Mouse (Mus musculus) left cerebral cortex, adult 18-20 months (tissue): Measurements from ENCODE around the gene 5031439G07Rik. TPM values are rescaled to one million over a fixed set of nuclear protein-coding genes. Genes with fewer than 3 reads are reported as not detected.

ENCODE experiments used
- microRNA-seq, 2 experiments: library from miRNA; unstranded; fragments of <30 nt; microRNA quantifications; one replicate each; pipeline ENCODE4 v1.2.0; 2021
- total RNA-seq, 2 experiments: library from RNA; stranded (reverse); gene quantifications; 2 replicates each; pipeline ENCODE4 v1.2.3; 2021

The 5031439G07Rik gene
- total RNA-seq, 2 experiments from 2014 or later: 90.8 to 94.2 TPM

Small RNA genes lying within 50 kb of the gene (microRNA-seq; reads per million reads assigned to microRNA genes)
- 1,842 to 2,030 reads per million in 2 experiments for gene Mir1249

Other genes with a start within 250 kb of the 5031439G07Rik start
- 10 to 100 TPM; 19.1 to 21.3 TPM for gene Phf21b, start 132.5 kb downstream of the 5031439G07Rik start, total RNA-seq
- 1 to 10 TPM; 1.1 TPM for gene Gm29666, start 68.5 kb downstream of the 5031439G07Rik start, total RNA-seq
- gene Nup50, start 65.1 kb downstream of the 5031439G07Rik start, total RNA-seq: 10 to 100 TPM; 30.6 to 33.4 TPM
- gene Upk3a, start 28.6 kb upstream of the 5031439G07Rik start, total RNA-seq: under 1 TPM; 0.35 to 0.42 TPM
- gene Fam118a, start 40.4 kb upstream of the 5031439G07Rik start, total RNA-seq: 10 to 100 TPM; 25.6 to 27.1 TPM
- gene Smc1b, start 143.4 kb upstream of the 5031439G07Rik start, total RNA-seq: not detected
- not detected for gene Ribc2, start 143.5 kb upstream of the 5031439G07Rik start, total RNA-seq
- gene Fbln1, start 217.4 kb upstream of the 5031439G07Rik start, total RNA-seq: 10 to 100 TPM; 10.8 to 13.8 TPM